Mouse (Mus musculus) G1E (cell line): ENCODE data around the gene 1700061G19Rik. TPM values are rescaled to one million over a fixed set of nuclear protein-coding genes. Genes with fewer than 3 reads are reported as not detected.

ENCODE experiments used
- ATAC-seq: 2 replicates; pipeline ENCODE4 v1.8.0; 2016; ENCODE audit warnings: mild to moderate bottlenecking; ENCODE audit not compliant: insufficient number of reproducible peaks, poor library complexity, low FRiP score, severe bottlenecking; ENCODE audit errors: extremely low read depth
- DNase-seq: peaks from one replicate; pipeline ENCODE4 v3.0.0; 2012; ENCODE audit warnings: low spot score
- H3K27me3 ChIP-seq: 2 replicates; pipeline ENCODE4 v1.6.1; 2012; ENCODE audit warnings: mild to moderate bottlenecking, low read length, inconsistent platforms; ENCODE audit not compliant: insufficient read depth
- H3K36me3 ChIP-seq: replicated peaks from 2 replicates; pipeline ENCODE3; 2012; ENCODE audit warnings: mild to moderate bottlenecking, inconsistent platforms
- H3K4me1 ChIP-seq: 2 replicates; pipeline ENCODE4 v1.6.1; 2012; ENCODE audit warnings: low read depth, low read length, inconsistent platforms, mixed read lengths; ENCODE audit not compliant: insufficient read depth
- H3K4me3 ChIP-seq: 2 replicates; pipeline ENCODE4 v1.5.1; 2012; ENCODE audit warnings: low read depth, mild to moderate bottlenecking, inconsistent platforms, low read length, moderate library complexity, mixed read lengths
- H3K9me3 ChIP-seq: replicated peaks from 2 replicates; pipeline ENCODE4 v1.6.1; 2012; ENCODE audit warnings: inconsistent platforms
- CTCF ChIP-seq: IDR thresholded peaks from 2 replicates; pipeline ENCODE4 v1.5.1; 2012; ENCODE audit warnings: low read depth, low read length, inconsistent platforms, mixed read lengths
- GATA1 ChIP-seq: IDR thresholded peaks from 2 replicates; pipeline ENCODE4 v1.6.1; 2012; ENCODE audit warnings: borderline replicate concordance, low read length, inconsistent platforms, mixed read lengths
- GATA2 ChIP-seq: IDR thresholded peaks from 2 replicates; pipeline ENCODE4 v1.6.1; 2012; ENCODE audit warnings: low read depth, low read length, inconsistent platforms, borderline replicate concordance
- POLR2AphosphoS5 ChIP-seq: IDR thresholded peaks from 2 replicates; pipeline ENCODE4 v1.6.1; 2012; ENCODE audit warnings: low read depth, low read length, inconsistent platforms; ENCODE audit not compliant: insufficient replicate concordance
- TAL1 ChIP-seq: conservative IDR thresholded peaks from 2 replicates; pipeline ENCODE4 v1.6.1; 2012; ENCODE audit warnings: low read depth, low read length, inconsistent platforms, mixed read lengths
- polyA plus RNA-seq: library from polyadenylated mRNA; stranded (reverse); fragments of >175 nt; gene quantifications from 2 replicates; pipeline ENCODE4 v1.2.3, GENCODE M21; 2012
- total RNA-seq, 2 experiments: library from RNA; stranded (forward) in 1 of 2; stranded (reverse) in 1 of 2; fragments of 200-1000 nt in 1 of 2; fragments of >200 nt in 1 of 2; fragmentation: Nextera tagmentation in 1 of 2; gene quantifications; 2 replicates each; pipeline ENCODE4 v1.2.3; 2014 to 2017

1700061G19Rik gene
- total and polyA plus RNA-seq, 3 experiments = 0.22 TPM; not detected in 2

DNA sequence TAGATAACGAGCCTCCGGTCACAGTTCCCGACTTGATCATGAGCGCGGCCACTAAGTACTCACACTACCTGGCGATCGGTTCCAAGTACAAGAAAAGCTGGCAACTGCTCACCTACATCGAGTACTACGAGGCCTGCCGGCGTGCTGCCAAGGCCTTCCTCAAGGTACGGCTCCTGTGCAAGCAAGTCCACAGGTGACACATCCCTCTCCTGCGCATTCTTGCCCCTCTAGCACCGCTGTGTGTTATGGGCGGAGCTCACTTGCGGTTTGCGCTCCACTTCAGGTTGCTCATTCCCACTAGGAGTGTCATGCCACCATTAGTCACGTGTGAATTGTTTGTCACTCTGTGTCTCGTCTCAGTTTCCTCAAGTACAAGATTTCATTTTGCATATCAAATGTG is 2.1 kb downstream of the 1700061G19Rik start:
- H3K36me3 ChIP-seq = no peaks in the 10 kb centered on the region
- peaks cover 21% of the 10 kb centered on the region for H3K27me3 ChIP-seq
- H3K4me3 ChIP-seq = no peak overlapping the region
- TF ChIP-seq CTCF (no peak), TAL1 (no peak), POLR2AphosphoS5 (no peak), GATA2 (no peak), GATA1 (no peak)
- peaks cover 30% of the 10 kb centered on the region for H3K4me1 ChIP-seq
- DNase-seq (no peak), ATAC-seq (no peak)
- no peaks in the 10 kb centered on the region for H3K9me3 ChIP-seq

DNA sequence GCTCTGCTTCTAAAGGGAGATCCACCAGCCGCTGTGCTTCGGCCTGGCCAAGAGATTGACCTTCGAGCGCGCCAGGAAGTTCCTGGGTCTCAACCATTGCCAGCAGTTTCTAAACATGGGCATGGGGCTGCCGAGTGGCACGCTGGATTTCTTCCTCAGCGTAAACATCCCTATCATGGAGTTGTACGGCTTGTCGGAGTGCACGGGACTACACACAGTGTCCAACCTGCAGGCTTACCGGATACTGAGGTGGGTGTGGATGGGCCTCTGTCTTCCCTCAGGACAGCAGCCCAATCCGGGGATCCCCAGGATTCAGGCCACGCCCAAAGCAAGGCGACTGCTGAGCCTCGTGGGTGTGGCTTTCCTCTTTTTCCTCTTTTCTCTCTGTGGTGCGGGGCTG is 8.3 kb downstream of the 1700061G19Rik start:
- TF ChIP-seq TAL1 (no peak), POLR2AphosphoS5 (no peak), CTCF (no peak), GATA1 (no peak), GATA2 (no peak)
- no peaks in the 10 kb centered on the region; the same call in 1 of the 2 replicates for H3K9me3 ChIP-seq
- H3K4me3 ChIP-seq = no peak overlapping the region; the same call in 1 of the 2 replicates
- peaks cover 2% of the 10 kb centered on the region for H3K36me3 ChIP-seq
- H3K27me3 ChIP-seq = peaks cover 16% of the 10 kb centered on the region; the same call in 1 of the 2 replicates
- DNase-seq (no peak), ATAC-seq (no peak; the same call in 1 of the 2 replicates)
- peaks cover 11% of the 10 kb centered on the region for H3K4me1 ChIP-seq

DNA sequence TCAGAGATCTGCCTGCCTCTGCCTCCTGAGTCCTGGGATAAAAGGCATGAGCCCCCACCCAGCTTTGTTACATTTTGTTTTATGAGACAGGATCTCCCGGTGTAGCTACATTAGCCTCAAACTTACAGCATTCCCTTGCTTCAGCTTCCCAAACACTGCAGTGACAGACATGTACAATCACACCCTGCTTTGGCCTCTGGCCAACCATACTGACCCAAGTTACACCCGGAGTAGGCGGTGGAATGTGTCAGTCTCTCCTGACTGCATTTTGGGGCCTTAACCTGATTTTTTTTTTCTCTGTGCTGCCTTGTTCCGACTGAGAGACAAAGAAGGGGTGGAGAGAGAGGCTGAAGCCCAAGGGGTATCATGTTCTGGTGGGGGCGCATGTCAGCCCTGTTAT is 9.1 kb downstream of the 1700061G19Rik start:
- Histone ChIP-seq H3K9me3 (no peaks in the 10 kb centered on the region; the same call in 1 of the 2 replicates), H3K4me1 (peaks cover 7% of the 10 kb centered on the region), H3K36me3 (peaks cover 6% of the 10 kb centered on the region), H3K4me3 (no peak overlapping the region), H3K27me3 (peaks cover 16% of the 10 kb centered on the region; the same call in 1 of the 2 replicates)
- ATAC-seq = no peak
- DNase-seq = no peak
- TF ChIP-seq GATA1 = no peak
- TF ChIP-seq CTCF = no peak
- no peak for TF ChIP-seq POLR2AphosphoS5
- no peak for TF ChIP-seq GATA2
- no peak for TF ChIP-seq TAL1

DNA sequence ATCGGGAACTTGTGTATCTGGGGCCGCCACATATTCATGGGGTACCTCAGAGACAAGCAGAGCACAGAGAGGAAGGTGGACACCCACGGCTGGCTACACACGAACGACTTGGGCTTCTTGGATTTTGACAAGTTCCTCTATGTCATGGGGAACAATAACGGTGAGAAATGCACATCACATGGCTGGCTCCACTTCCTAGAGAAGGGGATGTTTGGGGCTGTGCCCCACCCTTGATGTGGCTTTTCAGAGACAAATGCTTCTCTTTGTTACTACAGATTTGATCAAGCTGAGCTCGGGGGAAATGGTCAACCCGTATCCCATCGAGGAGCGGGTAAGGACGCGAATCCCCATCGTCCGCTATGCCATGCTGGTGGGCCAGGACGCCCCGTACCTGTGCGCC is 9.5 kb downstream of the 1700061G19Rik start:
- ATAC-seq = no peak
- H3K4me1 ChIP-seq = peaks cover 7% of the 10 kb centered on the region
- H3K27me3 ChIP-seq = peaks cover 16% of the 10 kb centered on the region; the same call in 1 of the 2 replicates
- TF ChIP-seq TAL1 (no peak), GATA1 (no peak), POLR2AphosphoS5 (no peak), CTCF (no peak), GATA2 (no peak)
- no peak for DNase-seq
- H3K36me3 ChIP-seq = peaks cover 6% of the 10 kb centered on the region
- H3K4me3 ChIP-seq = no peak overlapping the region
- H3K9me3 ChIP-seq = no peaks in the 10 kb centered on the region; the same call in 1 of the 2 replicates

DNA sequence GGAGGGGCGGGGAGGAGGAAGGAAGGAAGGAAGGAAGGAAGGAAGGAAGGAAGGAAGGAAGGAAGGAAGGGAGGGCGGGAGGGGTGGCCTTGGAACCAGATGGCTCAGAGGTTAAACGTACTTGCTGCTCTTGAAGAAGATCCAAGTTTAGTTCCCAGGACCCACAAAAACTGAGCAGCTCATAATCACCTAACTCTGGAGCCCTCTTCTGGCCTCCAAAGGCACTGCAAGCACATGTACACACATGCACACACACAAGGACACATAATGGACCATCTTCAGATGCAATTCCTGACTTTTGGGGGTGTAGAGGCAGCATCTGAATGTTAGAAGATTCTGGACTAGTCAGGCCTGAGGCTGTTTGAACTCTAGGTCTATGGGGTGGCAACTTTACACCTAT is 12.8 kb downstream of the 1700061G19Rik start:
- DNase-seq = no peak
- Histone ChIP-seq H3K9me3 (no peaks in the 10 kb centered on the region; the same call in 1 of the 2 replicates), H3K36me3 (peaks cover 28% of the 10 kb centered on the region), H3K27me3 (peaks cover 9% of the 10 kb centered on the region; the same call in 1 of the 2 replicates), H3K4me1 (peaks cover 7% of the 10 kb centered on the region), H3K4me3 (no peak overlapping the region)
- no peak for ATAC-seq
- TF ChIP-seq GATA1 (no peak), CTCF (peak; percentile 2; the same call in 1 of the 2 replicates)

DNA sequence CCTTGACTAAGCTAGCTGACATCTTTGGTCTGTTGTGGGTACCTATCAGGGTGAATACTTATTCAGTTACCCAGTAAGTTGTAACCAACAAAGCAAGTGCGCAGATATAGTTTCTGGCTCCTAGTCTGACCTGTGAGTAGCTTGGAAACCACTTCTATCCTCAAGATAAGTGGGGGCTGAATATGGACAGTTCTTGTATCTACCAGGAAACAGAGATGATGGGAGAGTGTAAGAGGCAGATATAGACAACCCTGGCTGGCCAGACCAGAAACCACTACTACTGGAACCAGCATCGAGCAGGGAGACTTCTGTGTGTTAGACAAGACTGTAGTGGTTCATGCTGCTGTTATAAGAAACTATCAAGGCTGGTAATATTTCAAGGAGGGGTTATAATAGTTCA is 14.7 kb downstream of the 1700061G19Rik start:
- Histone ChIP-seq H3K4me3 (no peak overlapping the region), H3K27me3 (peaks cover 1% of the 10 kb centered on the region; the same call in 1 of the 2 replicates), H3K4me1 (no peaks in the 10 kb centered on the region), H3K9me3 (no peaks in the 10 kb centered on the region; the same call in 1 of the 2 replicates), H3K36me3 (peaks cover 48% of the 10 kb centered on the region)
- DNase-seq (no peak), ATAC-seq (no peak)
- TF ChIP-seq CTCF = no peak
- no peak for TF ChIP-seq GATA2
- no peak for TF ChIP-seq POLR2AphosphoS5
- no peak for TF ChIP-seq GATA1
- TF ChIP-seq TAL1 = no peak
